Mouse (Mus musculus) cerebral cortex, adult 2 months (tissue): Measurements from ENCODE around the gene Nt5c1b.

Source experiments
- WGBS: fragments of 180-500 bp; shearing (Covaris S2); methylation state at CpG from one replicate; pipeline ENCODE4 v1.1.7; 2018; 5-methylcytosine and 5-hydroxymethylcytosine counted together

Gene Nt5c1b

GRCm38 (mm10) chr12:10369673-10370072 lies at the start of gene Nt5c1b:
TSS of gene Nt5c1b (plus strand) at chr12:10369973.
- WGBS, result 76% methylated on average over 3 of the region's 3 CpGs

DNA sequence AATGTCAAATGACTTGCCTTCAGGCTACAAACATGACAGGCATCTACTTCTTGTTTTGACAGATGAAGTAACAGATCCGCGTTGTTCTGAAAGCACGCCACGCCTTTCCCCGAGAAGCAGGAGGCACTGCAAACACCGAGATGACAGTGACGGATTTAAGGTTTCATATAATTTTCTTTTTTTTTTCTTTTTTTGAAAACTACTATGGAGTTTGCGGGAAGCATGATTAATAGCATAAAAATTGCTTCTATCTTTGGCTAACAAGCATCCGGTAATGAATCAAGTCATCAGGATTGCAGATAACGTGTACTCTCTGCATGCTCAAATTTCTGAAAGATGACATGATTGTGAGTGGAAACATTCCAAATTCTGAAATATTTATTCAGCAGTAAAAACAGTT lies 42.1 kb upstream of the Nt5c1b start:
- WGBS, result 72% methylated on average over 10 of the region's 10 CpGs

- 74% methylated on average over 2 of the region's 2 CpGs for WGBS
These were observed 40.3 kb upstream of the Nt5c1b start for GRCm38 (mm10) chr12:10329460-10329859.

DNA sequence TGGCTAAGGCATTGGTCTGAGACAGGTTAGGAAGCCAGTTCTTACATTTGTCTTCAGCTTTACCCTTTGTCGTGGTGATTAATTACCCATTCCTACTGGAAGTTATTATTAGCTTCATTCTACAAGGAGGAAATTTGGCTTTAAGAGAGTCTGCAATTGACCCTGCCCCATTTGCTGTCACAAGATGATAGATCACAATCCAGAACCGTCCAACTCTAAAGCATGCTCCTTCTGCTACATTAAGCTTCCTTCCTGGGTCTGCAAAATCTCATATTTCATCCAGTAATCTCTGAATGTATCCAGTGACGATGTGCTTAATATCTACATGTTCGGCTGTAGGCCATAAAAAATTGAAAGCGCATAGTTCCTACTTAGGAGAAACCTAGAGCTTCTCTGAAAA lies 29.2 kb upstream of the Nt5c1b start:
- WGBS, result 89% methylated on average over 5 of the region's 5 CpGs

GRCm38 (mm10) chr12:10350706-10351105 lies 19.1 kb upstream of the Nt5c1b start:
- 70% methylated on average over 3 of the region's 3 CpGs for WGBS

GRCm38 (mm10) chr12:10357756-10358155 lies 12.0 kb upstream of the Nt5c1b start:
- WGBS, result 72% methylated on average over 6 of the region's 6 CpGs

DNA sequence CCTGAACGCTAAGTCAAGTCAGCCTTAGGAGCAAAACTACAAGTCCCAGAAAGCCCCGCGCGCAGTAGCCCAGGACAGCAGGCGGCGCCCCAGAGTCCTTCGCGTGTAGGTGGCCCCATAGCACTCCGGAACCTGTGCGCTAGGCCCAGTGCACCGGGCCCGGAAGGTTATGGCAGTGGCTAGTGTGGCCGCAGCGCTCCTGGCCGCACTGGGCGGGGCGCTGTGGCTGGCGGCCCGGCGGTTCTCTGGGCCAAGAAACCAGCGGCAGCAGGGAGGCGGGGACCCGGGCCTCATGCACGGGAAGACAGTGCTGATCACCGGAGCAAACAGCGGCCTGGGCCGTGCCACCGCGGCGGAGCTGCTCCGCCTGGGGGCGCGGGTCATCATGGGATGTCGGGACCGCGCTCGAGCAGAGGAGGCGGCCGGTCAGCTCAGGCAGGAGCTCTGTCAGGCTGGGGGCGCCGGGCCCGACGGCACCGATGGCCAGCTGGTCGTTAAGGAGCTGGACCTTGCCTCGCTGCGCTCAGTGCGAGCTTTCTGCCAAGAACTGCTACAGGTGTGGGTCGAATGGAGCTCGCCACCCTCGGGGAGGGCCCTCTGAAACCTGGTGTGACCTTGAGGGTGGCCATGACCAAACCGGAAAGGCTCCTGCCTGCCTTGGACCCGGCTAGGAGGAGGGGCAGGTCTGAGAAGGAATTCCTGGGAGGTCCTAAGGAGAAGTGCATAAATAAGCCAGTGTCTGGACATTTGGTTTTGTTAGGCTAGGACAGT lies 21.1 kb downstream of the Nt5c1b start, which contains the start of gene Rdh14:
Rdh14 (plus strand) TSS at position 102 of the 771 bp plus-strand sequence.
- under 1% methylated on average over 53 of the region's 53 CpGs for WGBS

DNA sequence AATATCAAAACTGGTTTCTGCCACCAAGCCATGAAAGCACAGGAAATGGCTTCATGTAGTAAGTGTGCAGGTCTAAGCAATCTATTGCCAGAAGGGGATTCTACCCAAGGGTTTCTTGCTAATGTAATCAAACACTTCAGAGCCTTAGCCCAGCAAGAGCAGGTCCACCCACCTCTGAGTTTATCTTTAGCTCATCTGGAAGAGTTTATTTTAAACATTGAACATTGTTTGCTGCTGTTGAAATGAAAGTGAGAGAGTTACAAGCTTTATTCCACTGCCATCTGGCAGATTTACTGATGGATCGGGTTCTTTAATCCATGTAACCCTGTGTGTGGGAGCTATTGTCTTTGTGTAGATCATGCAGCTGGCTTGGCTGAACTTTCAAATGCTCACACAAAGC lies 31.0 kb downstream of the Nt5c1b start:
- WGBS, result 32% methylated on average over 1 of the region's 1 CpGs

DNA sequence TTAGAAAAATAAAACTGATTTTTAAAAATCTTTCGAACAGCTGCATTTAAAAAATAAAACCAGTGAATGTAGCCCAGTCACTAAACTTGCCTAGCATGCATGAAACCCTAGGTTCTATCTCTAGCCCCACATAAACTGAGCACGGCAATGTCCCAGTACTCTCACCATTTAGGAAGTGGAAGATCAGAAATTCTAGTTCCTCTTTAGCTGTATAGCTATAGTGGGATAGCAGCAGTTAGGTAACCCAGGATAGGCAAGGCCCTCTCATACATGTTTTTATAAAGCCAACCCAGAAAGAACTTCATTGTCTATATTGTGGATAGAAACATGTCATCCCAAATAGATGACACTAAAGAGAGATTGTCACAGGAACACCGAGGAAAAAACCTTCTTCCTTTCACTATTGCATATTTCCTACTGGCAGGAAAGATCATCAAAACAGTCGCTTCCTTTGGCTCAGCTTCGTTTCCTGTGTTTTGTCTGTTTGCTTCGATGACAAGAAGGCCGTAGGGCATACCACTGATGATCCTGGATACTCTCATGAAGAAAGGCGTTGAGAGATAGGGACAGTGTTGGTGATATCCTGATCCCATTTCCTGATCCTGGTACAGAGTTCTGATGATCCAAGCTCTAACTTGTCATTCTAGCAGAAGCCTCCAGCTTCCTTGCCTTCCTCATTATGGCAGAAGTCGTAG lies 32.8 kb downstream of the Nt5c1b start:
- WGBS, result 82% methylated on average over 9 of the region's 9 CpGs

GRCm38 (mm10) chr12:10410511-10411179 lies 40.9 kb downstream of the Nt5c1b start:
- WGBS, result 87% methylated on average over 3 of the region's 3 CpGs

DNA sequence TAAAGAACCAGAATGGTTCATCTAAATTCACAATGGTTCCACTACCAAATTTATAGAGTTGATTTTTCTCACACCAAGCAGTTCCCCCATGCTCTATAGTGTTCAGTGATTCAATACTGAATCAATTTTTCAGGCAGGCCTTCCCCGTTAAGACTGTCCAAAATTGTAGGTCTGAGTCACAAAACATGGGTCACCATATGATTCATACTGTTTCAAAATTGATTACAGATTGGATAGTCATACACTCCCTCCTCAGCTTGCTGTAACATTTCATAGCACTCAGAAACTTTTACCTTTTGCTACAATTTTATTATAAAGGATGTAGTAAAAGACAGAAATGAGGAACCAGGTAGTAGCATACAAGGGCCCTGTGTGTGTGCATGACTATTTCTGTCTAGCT lies 41.7 kb downstream of the Nt5c1b start:
- 92% methylated on average over 1 of the region's 1 CpGs for WGBS

DNA sequence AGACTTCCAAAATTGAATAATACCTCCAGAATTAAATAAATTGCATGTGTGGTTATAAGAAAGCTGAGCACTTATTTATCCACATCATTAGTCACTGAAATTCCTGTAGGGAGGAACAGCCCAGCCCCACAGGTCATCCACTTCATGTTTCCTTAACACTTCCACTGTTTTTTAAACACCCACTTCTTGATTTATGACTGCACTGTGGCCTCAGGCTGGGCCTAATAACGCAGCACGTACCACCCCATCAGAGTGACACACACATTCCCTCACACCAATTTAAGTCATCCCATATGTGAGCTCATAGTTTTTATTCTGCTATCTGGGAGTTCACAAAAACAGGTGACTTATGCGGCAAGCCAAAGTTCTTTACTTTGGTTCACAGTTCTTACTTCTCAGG lies 52.6 kb downstream of the Nt5c1b start:
- whole genome bisulfite sequencing, result 86% methylated on average over 3 of the region's 3 CpGs

DNA sequence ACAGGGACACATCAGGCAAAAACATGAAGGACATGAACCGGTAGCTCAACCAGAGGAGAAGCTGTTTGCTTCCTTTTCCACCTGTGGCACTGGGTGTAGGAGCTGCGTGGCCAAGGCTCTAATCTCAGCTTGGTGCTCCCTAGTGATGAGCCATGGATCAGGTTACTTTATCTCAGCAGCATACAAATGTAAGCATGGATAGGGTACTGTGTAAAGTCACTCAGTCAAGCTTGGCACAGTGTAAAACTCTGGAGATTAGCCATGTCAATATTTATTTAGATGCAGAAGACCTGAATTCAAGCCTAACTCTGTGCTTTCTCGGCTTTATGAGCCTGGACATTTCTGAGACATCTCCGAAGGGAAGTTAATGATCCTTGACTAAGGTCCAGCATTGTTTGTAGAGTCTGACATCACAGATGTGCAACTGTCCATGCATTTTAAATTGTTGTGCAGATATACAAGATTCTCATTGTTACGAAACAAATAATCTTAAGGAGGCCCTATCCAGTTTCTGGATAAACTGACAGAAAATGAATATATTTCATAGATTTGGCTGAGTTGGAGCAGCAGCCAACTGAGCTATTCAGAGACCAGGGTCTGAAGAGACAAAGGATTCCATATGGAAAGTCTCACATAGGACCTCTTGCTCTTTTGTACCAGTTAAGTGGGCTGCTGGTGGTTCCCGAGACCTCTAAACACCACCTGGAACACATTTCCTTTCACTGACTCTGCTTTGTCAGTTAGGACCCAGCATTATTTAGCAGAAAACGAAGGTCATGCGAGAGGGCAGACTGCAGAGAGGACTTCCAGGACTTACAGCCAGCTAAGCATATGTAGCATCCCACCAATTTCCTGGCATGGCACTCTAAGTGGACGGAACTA lies 56.5 kb downstream of the Nt5c1b start:
- WGBS, result 79% methylated on average over 9 of the region's 9 CpGs

DNA sequence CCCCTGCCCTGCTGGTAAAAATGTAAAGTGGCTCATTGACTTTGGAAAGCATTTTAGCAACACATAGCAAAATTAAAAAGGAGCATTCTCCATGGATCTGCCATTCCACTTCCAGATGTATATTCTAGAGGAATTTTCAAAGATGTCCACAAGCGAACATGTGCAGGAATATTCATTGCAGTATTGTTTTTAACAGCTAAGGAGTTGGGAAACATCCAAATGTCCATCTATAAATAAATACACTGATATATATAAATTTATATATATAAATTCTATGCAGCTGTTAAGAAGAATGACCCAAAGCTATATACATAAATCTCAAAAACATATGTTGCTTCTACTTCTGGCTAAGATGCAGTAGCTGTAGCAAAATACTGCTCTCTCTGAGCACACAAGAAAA lies 61.2 kb downstream of the Nt5c1b start:
- WGBS, result 94% methylated on average over 1 of the region's 1 CpGs

- 26% methylated on average over 15 of the region's 15 CpGs for WGBS
These were observed 68.6 kb downstream of the Nt5c1b start for GRCm38 (mm10) chr12:10438054-10439001.
